Mouse (Mus musculus) adrenal gland, postnatal 10 days (tissue): ENCODE data around the gene Rasd2. TPM values are rescaled to one million over a fixed set of nuclear protein-coding genes. Genes with fewer than 3 reads are reported as not detected.
A peak's percentile ranks its signal among the peaks of the same experiment; 100 is the strongest.

Source experiments
- DNase-seq: peaks from one replicate; pipeline ENCODE4 v3.0.0; 2021; ENCODE audit warnings: mixed read lengths
- total RNA-seq, 2 experiments: library from RNA; stranded (reverse); gene quantifications; 2 replicates each; pipeline ENCODE4 v1.2.3; 2021

Gene Rasd2
- total RNA-seq, 2 experiments from 2014 or later, result 1.6 to 1.7 TPM

- peak; percentile 72 for DNase-seq
Measured at GRCm38 (mm10) chr8:75219877-75220738, 6.4 kb downstream of the Rasd2 start.

- DNase-seq, result no peak
Measured at GRCm38 (mm10) chr8:75222665-75223064, 8.9 kb downstream of the Rasd2 start.

GRCm38 (mm10) chr8:75226773-75227172, 13.0 kb downstream of the Rasd2 start:
- no peak for DNase-seq

GRCm38 (mm10) chr8:75233915-75234554, 20.3 kb downstream of the Rasd2 start:
- peak; percentile 33 for DNase-seq

- DNase-seq, result no peak
Measured at GRCm38 (mm10) chr8:75247331-75247730, 33.6 kb downstream of the Rasd2 start.

GRCm38 (mm10) chr8:75249186-75249585, 35.4 kb downstream of the Rasd2 start:
- no peak for DNase-seq

- DNase-seq, result no peak
Measured at GRCm38 (mm10) chr8:75254027-75254426, 40.3 kb downstream of the Rasd2 start.

GRCm38 (mm10) chr8:75255635-75256034, 41.9 kb downstream of the Rasd2 start:
- no peak for DNase-seq

GRCm38 (mm10) chr8:75272166-75272565, 58.4 kb downstream of the Rasd2 start:
- peak; percentile 30 for DNase-seq

Other genes with a start within 250 kb of the Rasd2 start
- gene Hmgxb4, start 220.6 kb upstream of the Rasd2 start, total RNA-seq, result 10 to 100 TPM; 22.9 to 27.3 TPM
- gene Tom1, start 180.2 kb upstream of the Rasd2 start, total RNA-seq, result 10 to 100 TPM; 28.3 to 31.5 TPM
- gene Hmox1, start 120.3 kb upstream of the Rasd2 start, total RNA-seq, result 10 to 100 TPM; 27.3 to 35.5 TPM
- 10 to 100 TPM; 25.6 to 40.0 TPM for gene Mcm5, start 104.4 kb upstream of the Rasd2 start, total RNA-seq
- gene Gm10358, start 192.6 kb downstream of the Rasd2 start, total RNA-seq, result under 1 TPM in 1 of 2 experiments, not detected in 1; 0.21 TPM
- not detected for gene Iqcm, start 234.8 kb downstream of the Rasd2 start, total RNA-seq